Mouse (Mus musculus): ENCODE results near the gene Pknox1.
A peak's percentile ranks its signal among the peaks of the same experiment; 100 is the strongest.
"Not testable (repeated sequence)": the region's sequence is repeated elsewhere in the genome, so short reads cannot be mapped to it uniquely, and the experiment has no call there.

The Pknox1 gene

DNA sequence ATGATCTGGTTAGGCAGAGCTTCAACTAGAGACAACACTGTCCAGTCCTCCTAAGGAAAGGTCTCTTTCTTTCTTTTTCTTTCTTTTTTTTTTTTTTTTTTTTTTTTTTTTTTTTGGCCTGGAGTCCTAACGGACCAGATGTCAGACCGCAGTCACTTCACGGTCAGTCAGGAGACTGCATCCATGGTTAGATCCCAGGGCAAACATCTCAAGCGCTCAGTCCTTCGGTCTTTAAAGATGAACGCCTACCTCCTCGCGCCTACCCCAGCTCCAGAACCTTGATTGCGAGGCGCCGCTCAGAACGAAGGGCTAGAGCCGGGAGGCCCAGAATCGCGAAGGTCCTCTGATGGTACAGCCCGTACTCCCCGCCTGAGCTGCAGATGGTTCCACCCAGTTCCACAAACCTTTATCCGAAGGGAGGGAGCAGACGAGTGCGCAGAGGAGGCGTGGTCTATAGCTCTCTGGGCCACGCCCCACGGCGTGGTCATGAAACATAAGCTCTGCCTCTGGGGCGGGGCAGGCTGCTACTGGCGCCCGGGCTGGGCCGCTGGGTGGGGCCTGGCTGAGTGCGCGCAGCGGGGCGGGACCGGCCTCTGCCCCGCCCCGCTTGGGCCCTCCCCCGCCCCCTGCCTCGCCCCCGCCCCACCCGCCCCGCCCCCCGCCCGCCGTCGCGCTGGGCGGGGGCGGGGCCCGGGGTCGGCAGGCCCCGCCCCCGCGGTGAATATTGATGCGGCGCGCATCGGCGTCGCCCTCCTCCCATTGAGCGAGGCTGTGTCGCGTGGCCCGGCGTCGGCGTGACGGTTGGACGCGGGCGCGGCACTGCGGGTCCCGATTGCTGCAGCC is at the start of gene Pknox1:
Pknox1 (plus strand) TSS at position 720 of the 843 bp plus-strand sequence.
- DNase-seq = peak; percentile 98 to 99

DNA sequence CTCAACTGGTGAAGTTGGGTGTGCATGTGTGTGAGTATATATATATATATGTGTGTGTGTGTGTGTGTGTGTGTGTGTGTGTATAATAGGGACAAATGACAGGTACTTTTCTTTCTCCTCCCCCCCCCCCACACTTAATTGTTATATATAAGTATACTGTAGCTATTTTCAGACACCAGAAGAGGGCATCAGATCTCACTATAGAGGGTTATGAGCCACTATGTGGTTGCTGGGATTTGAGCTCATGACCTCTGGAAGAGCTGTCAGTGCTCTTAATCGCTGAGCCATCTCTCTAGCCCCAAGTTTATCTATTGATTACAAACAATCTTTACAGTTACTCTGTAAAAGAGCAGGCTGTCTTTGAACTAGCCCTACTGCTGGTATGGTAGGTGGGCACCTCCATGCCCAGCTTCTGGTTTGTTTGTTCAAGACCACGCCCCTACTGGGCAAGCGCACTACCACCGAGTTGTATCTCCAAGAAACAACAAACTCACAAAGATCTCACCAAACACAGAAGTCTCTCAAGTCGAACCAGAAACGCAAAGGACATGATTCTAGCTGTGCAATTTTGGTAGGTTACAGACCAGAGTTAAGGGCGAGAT is 45.1 kb upstream of the Pknox1 start:
- DNase-seq = no peak

GRCm38 (mm10) chr17:31519946-31520838 is 44.3 kb upstream of the Pknox1 start, which contains the start of the genes Wdr4 and Ndufv3:
TSS of gene Wdr4 (minus strand) at chr17:31519980.
TSS of gene Ndufv3 (plus strand) at chr17:31520115.
- DNase-seq = peak; percentile 99 to 100

DNA sequence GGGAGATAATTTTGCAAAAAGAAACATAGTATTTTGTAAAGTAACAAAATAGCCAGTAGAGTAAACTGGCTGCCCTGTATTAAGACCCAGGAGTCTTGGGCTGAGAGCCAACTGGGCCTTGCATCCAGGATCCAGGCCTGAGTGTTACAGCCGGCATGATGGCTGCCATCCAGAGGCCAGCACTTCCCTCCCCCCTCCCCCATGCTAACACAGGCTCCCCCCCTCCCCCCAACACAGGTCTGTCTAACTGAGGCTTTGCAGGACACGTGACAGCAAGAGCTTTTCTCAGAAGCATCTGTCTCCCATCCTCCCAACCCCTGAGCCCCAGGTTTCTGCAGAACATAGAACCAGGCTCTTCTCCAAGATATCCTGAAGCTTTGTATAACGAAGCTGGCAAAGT is 43.6 kb upstream of the Pknox1 start:
- no peak for DNase-seq

GRCm38 (mm10) chr17:31521948-31522347 is 42.6 kb upstream of the Pknox1 start:
- DNase-seq = no peak

- no peak for DNase-seq
Measured at GRCm38 (mm10) chr17:31525114-31525513, 39.4 kb upstream of the Pknox1 start.

DNA sequence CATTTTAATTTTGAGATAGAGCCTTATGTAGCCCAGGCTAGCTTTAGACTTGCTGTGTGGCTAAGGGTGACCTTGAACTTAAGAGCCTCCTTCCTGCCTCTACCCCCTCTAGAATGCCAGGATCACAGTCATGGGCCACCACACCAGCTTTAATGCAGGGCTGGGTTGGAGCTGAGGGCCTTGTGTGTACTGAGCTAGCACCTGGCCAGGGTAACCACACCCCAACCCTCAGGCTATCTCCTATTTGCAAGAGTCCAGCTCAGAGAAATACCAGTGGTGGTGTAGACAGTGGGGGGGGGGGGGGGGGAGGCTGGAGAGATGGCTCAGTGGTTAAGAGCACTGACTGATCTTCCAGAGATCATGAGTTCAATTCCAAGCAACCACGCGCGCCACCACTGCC is 38.7 kb upstream of the Pknox1 start:
- no peak for DNase-seq

DNA sequence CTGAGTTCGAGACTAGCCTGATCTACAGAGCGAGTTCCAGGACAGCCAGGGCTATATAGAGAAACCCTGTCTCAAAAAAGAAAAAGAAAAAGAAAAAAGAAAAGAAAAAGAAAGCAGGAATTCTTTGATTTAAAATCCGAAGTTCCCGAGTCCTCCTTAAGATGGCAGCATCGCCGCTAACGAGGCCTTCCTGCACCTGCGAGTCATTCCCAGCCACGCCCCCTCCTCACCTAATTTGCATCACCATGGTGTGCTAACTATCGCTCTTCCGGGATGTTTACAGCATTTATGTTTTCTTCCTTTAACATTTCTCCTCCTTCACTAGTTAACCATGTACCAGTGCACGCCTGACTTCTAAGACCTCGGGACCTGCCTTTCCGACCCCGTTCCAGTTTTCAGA is 35.2 kb upstream of the Pknox1 start:
- no peak for DNase-seq

GRCm38 (mm10) chr17:31531441-31532158 is 32.9 kb upstream of the Pknox1 start:
- no peak for DNase-seq

- DNase-seq = not testable (repeated sequence)
Measured at GRCm38 (mm10) chr17:31532331-31532730, 32.2 kb upstream of the Pknox1 start.

- DNase-seq = no peak
Measured at GRCm38 (mm10) chr17:31535358-31535757, 29.2 kb upstream of the Pknox1 start.

GRCm38 (mm10) chr17:31535871-31536629 is 28.5 kb upstream of the Pknox1 start:
- DNase-seq = no peak

- no peak for DNase-seq
Measured at GRCm38 (mm10) chr17:31540101-31540500, 24.4 kb upstream of the Pknox1 start.

GRCm38 (mm10) chr17:31540809-31541459 is 23.6 kb upstream of the Pknox1 start:
- DNase-seq = no peak

DNA sequence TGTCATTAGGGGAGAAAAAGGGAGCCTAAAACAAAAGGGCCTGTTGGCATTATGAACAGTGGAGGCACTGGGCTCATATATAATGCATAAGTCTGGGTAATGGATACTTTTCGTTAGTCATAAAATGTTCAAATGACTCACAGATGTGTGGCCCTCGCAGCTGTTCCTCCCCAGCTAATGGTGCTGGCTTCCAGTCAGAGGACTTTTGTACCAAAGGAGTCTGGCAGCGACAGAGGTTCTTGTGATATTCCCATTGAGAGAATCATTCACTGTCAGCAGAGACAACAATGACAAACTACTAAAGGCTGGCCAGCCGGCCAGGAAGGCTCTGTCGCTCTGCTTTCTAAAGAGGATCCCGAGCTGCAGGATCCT is 23.1 kb upstream of the Pknox1 start:
- DNase-seq = no peak

DNA sequence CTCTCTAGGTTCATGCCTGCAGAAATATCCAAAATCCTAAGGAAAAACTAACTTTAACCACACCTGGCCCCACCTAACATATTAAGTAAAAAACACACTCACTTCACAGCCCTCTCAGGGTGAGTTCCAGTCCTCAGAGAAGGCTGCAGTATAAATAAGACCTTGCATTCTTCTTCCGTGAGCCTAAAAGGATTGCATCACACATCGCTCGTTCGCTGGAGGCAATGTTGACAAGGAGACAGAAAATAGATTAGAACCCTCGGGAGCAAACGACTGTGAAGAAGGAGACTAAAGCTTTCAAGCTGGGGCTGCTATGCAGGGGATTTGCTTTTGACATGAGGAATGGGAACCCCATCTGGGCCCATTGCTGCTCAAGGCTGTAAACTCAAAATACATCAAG is 21.0 kb upstream of the Pknox1 start:
- no peak for DNase-seq

- no peak for DNase-seq
Measured at GRCm38 (mm10) chr17:31546444-31547196, 17.9 kb upstream of the Pknox1 start.

DNA sequence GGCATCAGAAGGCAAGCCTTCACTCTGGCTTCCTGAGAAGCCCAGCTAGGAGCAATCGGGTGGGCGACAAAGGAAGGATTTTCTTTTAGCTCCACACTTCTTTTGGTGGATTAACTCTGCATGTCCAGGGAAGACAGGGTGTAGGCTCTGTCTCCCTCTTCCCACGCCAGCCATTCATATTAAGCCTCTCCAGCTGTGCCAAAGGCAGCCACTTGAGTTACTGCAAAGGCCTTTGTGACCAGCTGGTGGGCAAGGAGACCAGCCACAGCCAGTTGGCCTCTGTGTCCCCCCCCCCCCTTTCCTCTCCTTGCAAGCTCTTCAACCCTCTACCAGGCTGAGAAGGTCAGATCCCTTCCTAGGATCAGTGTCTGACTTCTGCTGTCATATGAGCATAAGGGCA is 16.6 kb upstream of the Pknox1 start:
- no peak for DNase-seq

DNA sequence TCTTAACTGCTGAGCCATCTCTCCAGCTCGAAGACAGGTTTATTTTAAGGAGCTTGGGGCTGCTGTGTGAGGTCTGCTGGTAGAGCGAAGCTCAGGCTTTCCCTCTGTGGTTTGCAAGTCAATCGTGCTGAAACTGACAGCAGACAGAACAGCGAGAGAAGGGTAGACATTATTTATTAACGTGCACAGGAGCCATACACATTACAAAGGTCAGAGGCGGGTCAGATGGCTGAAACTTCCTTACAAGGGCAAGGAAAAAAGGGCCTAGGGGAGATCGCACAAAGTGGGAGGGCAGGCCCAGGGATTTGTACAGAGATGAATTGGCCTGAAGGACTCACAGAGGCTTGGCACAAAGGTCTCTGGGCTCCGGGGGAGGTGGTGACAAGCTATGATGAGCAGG is 15.1 kb upstream of the Pknox1 start:
- no peak for DNase-seq

GRCm38 (mm10) chr17:31552601-31553000 is 11.9 kb upstream of the Pknox1 start:
- DNase-seq = not testable (repeated sequence)
